Mouse (Mus musculus): ENCODE data around the gene Rsph10b.

Gene Rsph10b

GRCm38 (mm10) chr5:143993260-143993659 is 60.4 kb downstream of the Rsph10b start:
- DNase-seq (ENCODE audit: low spot score in 2 of 2), result no peak

- no peak for DNase-seq (ENCODE audit: low spot score in 2 of 2)
These were observed 61.0 kb downstream of the Rsph10b start for GRCm38 (mm10) chr5:143993849-143994248.

GRCm38 (mm10) chr5:143994632-143995365 is 62.0 kb downstream of the Rsph10b start:
- DNase-seq (ENCODE audit: low spot score in 2 of 2), result no peak

GRCm38 (mm10) chr5:143999409-143999808 is 66.6 kb downstream of the Rsph10b start:
- no peak for DNase-seq (ENCODE audit: low spot score in 2 of 2)

- peak; percentile 47 to 60 for DNase-seq (ENCODE audit: low spot score in 2 of 2)
These were observed 69.8 kb downstream of the Rsph10b start for GRCm38 (mm10) chr5:144002461-144003192.

GRCm38 (mm10) chr5:144013366-144014134 is 80.7 kb downstream of the Rsph10b start:
- DNase-seq (ENCODE audit: low spot score in 2 of 2), result peak in 1 of 2 experiments; percentile 7

GRCm38 (mm10) chr5:144014551-144015311 is 81.9 kb downstream of the Rsph10b start, which contains the start of gene Ccz1:
Gene Ccz1 (minus strand): TSS chr5:144014877.
- DNase-seq (ENCODE audit: low spot score in 2 of 2), result peak; percentile 75 to 83

- DNase-seq (ENCODE audit: low spot score in 2 of 2), result no peak
These were observed 82.4 kb downstream of the Rsph10b start for GRCm38 (mm10) chr5:144015312-144015650.

GRCm38 (mm10) chr5:144015845-144016244 is 83.0 kb downstream of the Rsph10b start:
- DNase-seq (ENCODE audit: low spot score in 2 of 2), result no peak

- DNase-seq (ENCODE audit: low spot score in 2 of 2), result no peak
These were observed 93.9 kb downstream of the Rsph10b start, which contains the start of gene Ocm for GRCm38 (mm10) chr5:144026620-144027263. Gene Ocm (minus strand): TSS chr5:144026670.

GRCm38 (mm10) chr5:144032491-144032890 is 99.7 kb downstream of the Rsph10b start:
- no peak for DNase-seq (ENCODE audit: low spot score in 2 of 2)

GRCm38 (mm10) chr5:144034567-144034966 is 101.7 kb downstream of the Rsph10b start:
- DNase-seq (ENCODE audit: low spot score in 2 of 2), result no peak

All from spleen, postnatal 36 days (tissue).